Mouse (Mus musculus) lung, postnatal 0 days (tissue): Measurements from ENCODE around the gene Spata1.

Experiments
- CTCF ChIP-seq: IDR thresholded peaks from 2 replicates; pipeline ENCODE4 v1.5.1; 2016; ENCODE audit warnings: antibody characterized with exemption, mild to moderate bottlenecking
- EP300 ChIP-seq: IDR thresholded peaks from 2 replicates; pipeline ENCODE4 v1.6.1; 2016; ENCODE audit warnings: antibody characterized with exemption, mild to moderate bottlenecking, control low read depth

DNA sequence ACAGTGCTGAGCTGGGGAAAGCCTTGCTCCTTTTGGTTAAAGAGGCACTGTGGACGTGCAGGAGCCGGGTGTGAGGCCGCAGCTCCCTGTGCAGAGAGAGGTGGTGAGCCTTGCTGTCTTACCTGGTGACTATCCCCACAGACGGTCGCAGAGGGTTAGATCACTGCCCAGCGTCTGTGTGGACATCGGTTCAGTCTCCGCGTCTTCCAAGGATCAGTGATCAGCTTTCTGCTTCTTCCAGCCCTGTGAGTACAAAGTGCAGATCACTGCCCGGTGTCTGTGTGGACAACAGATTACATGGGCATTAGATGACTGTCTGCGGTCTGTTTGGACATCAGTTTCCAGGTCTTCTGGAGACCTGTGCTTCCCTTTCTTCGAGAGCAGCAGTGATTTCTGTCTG, 85.0 kb downstream of the Spata1 start:
- no peak for TF ChIP-seq CTCF
- no peak for TF ChIP-seq EP300
